Mouse (Mus musculus) testis, adult 2 months (tissue): Measurements from ENCODE around the gene Fxr2. TPM values are rescaled to one million over a fixed set of nuclear protein-coding genes. Genes with fewer than 3 reads are reported as not detected.
"Not testable (repeated sequence)": the region's sequence is repeated elsewhere in the genome, so short reads cannot be mapped to it uniquely, and the experiment has no call there.

ENCODE experiments used
- H3K27ac ChIP-seq: fragments of 200-500 bp; 2 replicates; pipeline ENCODE4 v1.5.1; 2012; ENCODE audit warnings: low read depth, low read length; ENCODE audit not compliant: control insufficient read depth, insufficient read depth
- H3K27me3 ChIP-seq: fragments of 200-500 bp; 2 replicates; pipeline ENCODE4 v1.6.1; 2012; ENCODE audit warnings: mild to moderate bottlenecking, low read length, moderate library complexity; ENCODE audit not compliant: control insufficient read depth, insufficient read depth
- H3K36me3 ChIP-seq: fragments of 200-500 bp; 2 replicates; pipeline ENCODE4 v1.6.1; 2012; ENCODE audit warnings: mild to moderate bottlenecking, low read length; ENCODE audit not compliant: control insufficient read depth, insufficient read depth
- H3K4me1 ChIP-seq: fragments of 200-500 bp; 2 replicates; pipeline ENCODE4 v1.6.1; 2012; ENCODE audit warnings: low read length; ENCODE audit not compliant: control insufficient read depth, insufficient read depth
- H3K4me3 ChIP-seq: fragments of 200-500 bp; 2 replicates; pipeline ENCODE4 v1.5.1; 2012; ENCODE audit warnings: low read depth, mild to moderate bottlenecking, low read length, moderate library complexity, mixed read lengths; ENCODE audit not compliant: control insufficient read depth
- CTCF ChIP-seq: fragments of 200-500 bp; IDR thresholded peaks from 2 replicates; pipeline ENCODE4 v1.5.1; 2012; ENCODE audit warnings: low read depth, mild to moderate bottlenecking, inconsistent platforms, low read length, moderate library complexity; ENCODE audit not compliant: control insufficient read depth, insufficient read depth, insufficient replicate concordance
- POLR2A ChIP-seq: fragments of 200-500 bp; IDR thresholded peaks from 2 replicates; pipeline ENCODE4 v1.6.1; 2012; ENCODE audit warnings: low read depth, mild to moderate bottlenecking, inconsistent platforms, low read length, moderate library complexity; ENCODE audit not compliant: control insufficient read depth
- polyA plus RNA-seq: library from polyadenylated mRNA; depleted of rRNA; stranded (reverse); fragments of >200 nt; gene quantifications from 2 replicates; pipeline ENCODE4 v1.2.3, GENCODE M21; 2012

Fxr2 gene
- polyA plus RNA-seq, 1 experiment, result 63.3 TPM

- H3K27me3 ChIP-seq, result no peaks in the 10 kb centered on the region
- TF ChIP-seq CTCF, result no peak
- TF ChIP-seq POLR2A, result no peak
- H3K27ac ChIP-seq, result peak overlapping the region; percentile 84
These were observed 10.4 kb upstream of the Fxr2 start for GRCm38 (mm10) chr11:69622406-69622805.

GRCm38 (mm10) chr11:69623006-69623405 is 9.8 kb upstream of the Fxr2 start:
- Histone ChIP-seq H3K27me3 (no peaks in the 10 kb centered on the region), H3K4me3 (peak overlapping the region; percentile 88; the same call in 1 of the 2 replicates), H3K36me3 (no peaks in the 10 kb centered on the region), H3K27ac (peak overlapping the region; percentile 84), H3K4me1 (peaks cover 16% of the 10 kb centered on the region)
- TF ChIP-seq POLR2A (no peak), CTCF (no peak)

More at GRCm38 (mm10) chr11:69622406-69622805, 10.4 kb upstream of the Fxr2 start:
- peak overlapping the region; percentile 88 for H3K4me3 ChIP-seq
- no peaks in the 10 kb centered on the region for H3K36me3 ChIP-seq
- peaks cover 16% of the 10 kb centered on the region for H3K4me1 ChIP-seq

DNA sequence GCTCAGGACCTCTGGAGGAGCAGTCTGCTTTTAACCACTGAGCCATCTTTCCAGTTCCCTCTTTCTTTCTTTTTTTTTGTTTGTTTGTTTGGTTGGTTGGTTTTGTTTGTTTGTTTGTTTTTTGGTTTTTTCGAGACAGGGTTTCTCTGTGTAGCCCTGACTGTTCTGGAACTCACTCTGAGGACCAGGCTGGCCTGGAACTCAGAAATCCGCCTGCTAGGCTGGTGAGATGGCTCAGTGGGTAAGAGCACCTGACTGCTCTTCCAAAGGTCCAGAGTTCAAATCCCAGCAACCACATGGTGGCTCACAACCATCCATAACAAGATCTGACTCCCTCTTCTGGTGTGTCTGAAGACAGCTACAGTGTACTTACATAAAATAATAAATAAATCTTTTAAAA is 8.5 kb upstream of the Fxr2 start:
- peaks cover 16% of the 10 kb centered on the region for H3K4me1 ChIP-seq
- not testable (repeated sequence) for H3K36me3 ChIP-seq, H3K4me3 ChIP-seq, H3K27ac ChIP-seq, H3K27me3 ChIP-seq

GRCm38 (mm10) chr11:69628286-69628685 is 4.5 kb upstream of the Fxr2 start:
- Histone ChIP-seq H3K27ac (no peak overlapping the region), H3K4me3 (no peak overlapping the region), H3K27me3 (no peaks in the 10 kb centered on the region), H3K36me3 (no peaks in the 10 kb centered on the region), H3K4me1 (peaks cover under 1% of the 10 kb centered on the region)
- TF ChIP-seq POLR2A (no peak), CTCF (peak; percentile 95; the same call in 1 of the 2 replicates)

GRCm38 (mm10) chr11:69629802-69630201 is 3.0 kb upstream of the Fxr2 start:
- Histone ChIP-seq H3K4me3 (no peak overlapping the region), H3K4me1 (peaks cover 2% of the 10 kb centered on the region), H3K27me3 (no peaks in the 10 kb centered on the region), H3K36me3 (no peaks in the 10 kb centered on the region), H3K27ac (no peak overlapping the region)
- TF ChIP-seq POLR2A, result no peak
- no peak for TF ChIP-seq CTCF

- no peak; the same call in 1 of the 2 replicates for TF ChIP-seq POLR2A
- no peak for TF ChIP-seq CTCF
- H3K36me3 ChIP-seq, result no peaks in the 10 kb centered on the region
These were observed 507 bp downstream of the Fxr2 start for GRCm38 (mm10) chr11:69633128-69633866.

DNA sequence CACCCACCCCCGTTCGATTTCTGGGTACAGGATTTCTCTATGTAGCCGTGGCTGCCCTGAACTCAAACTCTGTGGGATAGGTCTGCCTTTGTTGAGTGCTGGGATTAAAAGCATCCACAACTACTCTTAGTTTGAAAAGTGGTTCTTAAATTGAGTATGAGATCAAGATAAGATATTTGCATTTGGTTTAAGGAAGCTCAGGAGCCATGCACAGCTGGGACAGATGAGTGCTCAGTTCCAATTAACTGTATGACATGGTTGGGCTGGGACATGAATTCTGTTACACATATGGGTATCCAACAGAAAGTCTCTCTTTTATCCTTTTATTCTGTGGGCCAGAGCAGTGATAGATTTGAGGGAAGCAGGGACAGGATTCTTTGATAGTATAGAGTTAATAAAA is 2.7 kb downstream of the Fxr2 start:
- TF ChIP-seq POLR2A (no peak), CTCF (no peak)
- H3K4me3 ChIP-seq, result no peak overlapping the region
- peaks cover 2% of the 10 kb centered on the region for H3K4me1 ChIP-seq
- H3K36me3 ChIP-seq, result no peaks in the 10 kb centered on the region; the same call in 1 of the 2 replicates
- no peak overlapping the region for H3K27ac ChIP-seq
- no peaks in the 10 kb centered on the region for H3K27me3 ChIP-seq

More at GRCm38 (mm10) chr11:69633128-69633866, 507 bp downstream of the Fxr2 start:
- Histone ChIP-seq H3K27me3 (no peaks in the 10 kb centered on the region), H3K4me3 (peak overlapping the region; percentile 97), H3K27ac (peak overlapping the region; percentile 91), H3K4me1 (peaks cover 2% of the 10 kb centered on the region)
